Mouse (Mus musculus) urinary bladder, adult 18-20 months (tissue): ENCODE measurements around the gene Ptcd3.
A peak's percentile ranks its signal among the peaks of the same experiment; 100 is the strongest.
"Not testable (repeated sequence)": the region's sequence is repeated elsewhere in the genome, so short reads cannot be mapped to it uniquely, and the experiment has no call there.

Experiments used
- DNase-seq, 2 experiments: peaks; one replicate each; pipeline ENCODE4 v3.0.0; 2022; ENCODE audit warnings: low spot score in 2 of 2, mixed read lengths in 2 of 2

Gene Ptcd3

DNA sequence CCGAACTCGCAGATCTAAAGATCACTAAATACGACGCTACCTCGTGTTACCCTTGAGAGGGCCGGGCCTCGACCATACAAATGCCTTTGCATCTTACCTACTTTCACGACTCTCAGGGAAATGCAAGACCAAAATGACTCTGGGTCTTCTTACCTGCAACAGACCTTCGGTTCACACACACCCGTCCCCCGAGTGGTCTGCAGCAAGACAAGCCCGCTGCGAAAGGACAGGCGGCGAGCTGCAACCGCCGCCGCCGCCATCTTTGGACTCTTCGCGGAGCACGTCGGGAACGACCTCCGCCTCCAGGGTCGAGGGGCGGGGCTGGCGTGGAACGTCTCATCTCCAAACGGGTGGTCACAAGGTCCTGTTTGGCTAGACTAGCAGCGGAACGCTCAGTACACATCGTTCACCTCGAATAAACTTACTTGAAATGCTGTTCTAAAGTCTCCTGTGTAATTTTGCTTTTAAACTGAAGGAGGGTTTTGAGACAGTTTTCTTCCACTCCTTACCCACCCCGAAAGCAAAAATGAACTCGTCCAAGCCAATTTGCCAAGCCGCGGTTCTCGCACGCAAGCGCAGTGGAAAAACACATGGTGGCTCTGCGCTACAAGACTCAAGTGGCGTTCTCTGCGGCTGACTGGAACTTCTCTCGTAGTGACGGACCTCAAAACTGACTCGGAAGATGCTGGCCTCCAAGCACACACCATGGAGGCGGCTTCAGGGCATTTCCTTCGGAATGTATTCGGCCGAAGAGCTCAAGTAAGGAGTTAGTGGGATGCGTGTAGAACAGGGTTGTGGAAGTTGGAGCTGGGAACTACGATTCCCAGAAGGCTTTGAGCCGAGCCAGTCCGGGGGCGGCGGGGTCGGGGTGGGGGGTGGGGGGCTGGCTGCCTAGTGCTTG lies at the start of gene Ptcd3, which contains the start of gene Polr1a:
Gene Ptcd3 (minus strand): TSS at position 270 of the 901 bp plus-strand sequence.
Gene Polr1a (plus strand): TSS at position 573 of the 901 bp plus-strand sequence.
- DNase-seq = peak; percentile 84 to 90

DNA sequence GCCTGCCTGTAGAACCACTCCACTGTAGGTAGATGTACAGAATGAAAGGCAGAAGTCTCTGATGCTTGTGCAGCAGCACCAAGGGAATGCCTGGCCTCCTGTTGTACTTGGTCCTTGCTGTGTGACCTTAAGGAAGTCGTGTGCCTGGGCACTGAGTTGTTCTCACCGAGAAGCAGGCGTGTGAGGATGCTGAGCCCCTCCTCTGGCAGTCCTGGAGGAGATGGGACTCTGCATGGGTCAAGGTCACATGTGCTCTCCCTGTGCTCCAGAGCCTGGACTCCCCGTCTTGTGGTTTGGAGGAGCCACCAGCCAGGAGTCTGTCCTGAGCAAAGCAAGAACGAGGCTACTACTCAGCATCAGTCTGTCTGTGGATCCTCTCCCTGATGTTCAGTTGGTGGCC lies 42.6 kb upstream of the Ptcd3 start:
- no peak for DNase-seq

DNA sequence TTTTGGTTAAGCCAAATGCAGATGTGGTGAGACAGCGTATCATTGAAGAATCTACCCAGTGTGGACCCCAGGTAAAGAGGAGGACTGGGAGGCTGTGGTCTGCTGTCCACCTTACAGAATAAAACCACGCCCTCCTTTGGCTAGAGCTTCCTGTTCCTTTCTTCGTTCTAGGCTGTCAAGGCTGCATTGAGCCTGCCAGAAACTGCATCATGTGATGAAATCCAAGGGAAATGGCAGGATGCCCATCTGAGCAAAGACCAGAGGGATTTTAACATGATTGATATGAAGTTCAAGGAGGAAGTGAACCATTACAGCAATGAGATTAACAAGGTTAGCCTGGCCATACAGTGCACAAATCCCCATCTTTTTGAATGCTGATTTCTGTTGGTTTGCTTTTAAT lies 42.0 kb upstream of the Ptcd3 start:
- no peak for DNase-seq

DNA sequence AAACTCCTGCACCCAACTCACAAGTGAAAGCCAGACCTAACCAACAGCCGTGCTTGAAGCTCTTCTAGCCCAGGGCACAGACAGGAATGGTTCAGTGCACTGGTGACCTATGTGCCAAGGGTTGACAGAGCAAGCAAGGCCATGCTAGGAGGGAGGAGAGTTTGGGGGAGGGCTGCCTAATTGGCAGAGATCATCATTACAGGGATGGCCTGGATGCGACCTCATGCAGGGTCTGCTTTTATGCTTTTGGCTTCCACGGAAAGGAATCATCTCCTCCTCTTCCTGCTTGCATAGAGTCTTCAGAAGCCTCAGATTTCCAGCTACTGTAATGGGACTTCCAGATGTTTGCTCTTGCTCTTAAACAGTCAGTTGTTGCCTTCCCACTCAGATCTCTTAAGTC lies 41.2 kb upstream of the Ptcd3 start:
- no peak for DNase-seq

DNA sequence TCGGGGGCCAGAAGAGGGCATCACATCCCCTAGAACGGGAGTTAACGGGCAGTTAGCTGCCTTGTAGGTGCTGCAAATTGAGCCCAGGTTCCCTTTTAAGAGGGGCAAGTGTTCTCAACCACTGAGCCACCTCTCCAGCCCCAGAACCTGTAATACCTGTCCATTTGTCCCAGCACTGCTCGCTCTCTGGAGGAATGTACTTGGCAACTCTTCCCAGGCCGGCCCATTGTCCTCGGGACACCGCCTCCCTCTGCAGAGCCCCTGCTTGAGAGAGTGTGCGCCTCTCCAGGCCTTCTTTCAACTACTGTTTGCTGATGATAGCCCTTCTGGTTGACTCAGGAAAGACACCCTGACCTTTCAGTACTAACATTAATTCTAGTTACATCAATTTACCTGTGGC lies 37.6 kb upstream of the Ptcd3 start:
- DNase-seq = no peak

DNA sequence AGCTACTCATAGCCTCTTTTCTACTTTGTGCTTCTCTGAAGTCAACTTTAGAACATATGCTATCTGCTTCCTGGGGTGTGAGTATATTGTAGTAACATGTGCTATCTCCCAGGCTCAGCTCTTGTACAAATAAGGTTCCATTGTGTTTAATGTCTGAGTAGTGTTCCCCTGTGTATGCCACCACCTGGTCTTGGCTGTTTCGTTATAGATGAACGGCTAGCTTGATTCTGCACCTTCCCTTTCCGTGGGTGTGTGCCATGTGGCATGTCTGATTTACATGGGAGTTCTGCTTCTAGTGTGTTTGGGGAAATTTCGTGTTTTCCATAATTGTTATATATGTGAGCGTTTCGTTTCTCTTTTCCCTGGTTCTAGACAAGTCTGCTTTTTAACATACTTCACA lies 36.6 kb upstream of the Ptcd3 start:
- no peak for DNase-seq

DNA sequence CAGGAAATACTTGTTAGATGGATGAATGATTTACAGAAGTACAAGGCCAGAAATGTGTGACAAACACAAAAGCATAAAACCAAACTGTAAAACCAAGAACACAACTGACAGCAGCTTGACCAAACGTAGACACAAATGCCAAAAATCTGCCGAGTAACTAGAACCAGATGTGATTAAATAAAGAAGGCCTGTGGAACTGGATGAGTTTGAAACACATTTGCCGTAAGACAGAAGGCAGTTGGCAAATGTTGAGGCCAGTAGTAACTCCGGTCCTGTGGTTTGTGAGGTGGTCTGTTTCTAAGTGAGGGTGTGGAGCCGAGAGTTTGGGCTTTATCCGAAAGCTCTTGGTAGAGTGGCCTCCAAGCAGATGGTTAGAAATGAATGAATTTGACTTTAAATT lies 32.4 kb upstream of the Ptcd3 start:
- no peak for DNase-seq

DNA sequence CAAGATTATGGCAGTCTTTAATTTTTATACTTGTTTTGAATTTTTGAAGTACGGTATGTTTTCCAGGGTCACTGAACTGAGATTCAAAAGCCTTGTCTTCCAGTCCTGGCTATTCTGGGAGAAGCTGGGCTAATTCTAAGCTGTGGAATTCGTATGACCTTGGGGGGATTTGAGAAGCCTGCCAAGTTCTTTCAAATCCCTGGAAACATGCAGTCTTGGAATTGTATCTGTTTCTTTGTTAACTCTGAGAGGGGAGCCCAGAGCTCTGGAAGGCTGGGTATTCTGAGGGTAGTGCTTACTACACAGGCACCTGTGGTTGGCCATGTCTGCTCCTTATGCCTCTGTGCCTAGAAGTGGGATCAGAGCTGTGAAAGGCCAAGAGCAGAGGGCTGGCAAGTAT lies 27.2 kb upstream of the Ptcd3 start:
- no peak for DNase-seq

DNA sequence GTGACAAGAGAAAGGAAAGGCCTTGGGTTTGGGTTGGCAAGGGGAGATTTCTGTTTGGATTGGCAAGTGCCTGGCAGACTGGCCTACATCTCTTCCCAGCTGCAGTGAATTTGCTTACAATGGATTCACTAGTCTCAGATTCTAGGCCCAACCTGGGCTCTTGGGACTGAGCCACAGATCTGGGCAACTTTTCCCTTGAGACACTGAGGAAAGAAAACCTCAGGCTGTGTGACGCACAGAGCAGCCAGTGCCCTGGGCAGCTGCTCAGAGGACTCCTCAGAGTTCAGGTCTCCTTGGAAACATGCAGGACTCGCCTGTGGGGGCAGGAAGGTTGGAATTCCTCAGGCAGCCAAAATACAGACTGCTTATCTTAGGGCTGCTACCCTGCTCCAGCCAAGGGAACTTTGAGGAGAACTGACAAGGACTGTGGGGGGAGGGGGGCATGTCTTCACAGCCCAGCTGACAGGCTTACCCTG lies 25.6 kb upstream of the Ptcd3 start:
- DNase-seq = peak in 1 of 2 experiments; percentile 13

DNA sequence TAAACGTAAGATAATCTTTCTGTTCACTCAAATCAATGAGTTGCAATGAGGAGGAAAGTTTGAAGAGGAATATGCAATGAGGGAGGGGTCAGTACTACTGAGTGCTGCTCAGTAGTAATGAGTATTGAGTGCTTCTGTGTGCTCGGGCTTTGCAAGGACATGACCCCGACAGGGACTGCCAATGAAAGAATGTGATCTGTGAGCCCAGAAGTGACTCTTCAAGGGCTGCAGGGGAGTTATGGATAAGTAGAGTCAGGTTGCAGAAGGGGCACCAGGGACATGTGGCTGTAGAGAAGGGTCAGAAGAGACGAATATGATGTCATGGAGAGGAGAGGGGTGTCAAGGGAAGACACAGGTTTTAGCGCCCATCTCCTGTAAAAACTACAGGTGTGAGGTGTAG lies 23.8 kb upstream of the Ptcd3 start:
- DNase-seq = no peak

DNA sequence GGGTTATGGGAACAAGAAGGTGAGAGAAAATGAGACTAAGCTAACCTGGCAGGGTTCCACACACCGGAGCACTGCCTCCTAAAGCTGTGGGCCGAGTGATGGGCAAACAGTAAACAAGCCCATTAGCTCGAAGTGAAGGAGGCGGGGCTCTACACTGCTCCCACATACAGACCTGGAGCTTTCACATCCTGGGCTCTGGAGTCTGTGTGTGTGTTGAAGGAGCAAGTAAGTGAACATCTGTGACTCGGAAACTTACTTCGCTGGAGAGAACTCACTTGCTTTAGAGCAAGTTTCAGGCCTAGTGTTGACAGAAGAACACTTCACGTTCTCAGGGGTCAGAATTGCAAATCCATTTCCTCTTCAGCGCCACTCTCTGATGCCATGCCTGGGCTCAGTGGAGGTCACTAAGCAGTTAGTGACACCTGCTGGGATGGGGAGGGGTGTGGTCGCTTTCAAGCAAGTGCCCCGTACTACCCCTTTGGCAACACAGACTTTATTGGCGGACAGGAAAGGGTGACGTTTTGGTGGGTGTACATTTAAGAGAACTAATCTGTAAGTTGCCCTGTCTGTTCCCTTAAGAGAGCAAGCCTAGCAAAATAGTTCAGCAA lies 22.4 kb upstream of the Ptcd3 start:
- no peak for DNase-seq

DNA sequence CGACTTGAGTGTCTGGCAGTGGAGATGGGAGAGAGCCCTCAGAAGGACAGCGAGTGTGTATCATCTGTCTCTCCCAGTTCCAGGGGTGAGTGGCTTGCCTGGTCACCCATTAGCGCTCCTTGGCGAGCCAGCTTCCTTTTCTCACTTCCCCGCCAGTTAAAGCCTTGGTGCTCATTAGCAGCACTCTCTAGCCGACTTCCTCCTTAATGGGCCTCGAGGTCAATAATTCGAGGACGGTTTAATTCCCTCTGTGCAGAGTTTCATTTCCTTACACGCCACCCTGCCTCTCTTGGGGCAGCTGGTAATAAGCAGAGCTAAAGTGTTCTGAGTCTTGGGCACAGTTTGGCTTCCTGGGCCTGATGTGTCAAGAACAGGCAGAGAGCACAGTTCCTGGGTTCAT lies 21.5 kb upstream of the Ptcd3 start:
- DNase-seq = no peak

DNA sequence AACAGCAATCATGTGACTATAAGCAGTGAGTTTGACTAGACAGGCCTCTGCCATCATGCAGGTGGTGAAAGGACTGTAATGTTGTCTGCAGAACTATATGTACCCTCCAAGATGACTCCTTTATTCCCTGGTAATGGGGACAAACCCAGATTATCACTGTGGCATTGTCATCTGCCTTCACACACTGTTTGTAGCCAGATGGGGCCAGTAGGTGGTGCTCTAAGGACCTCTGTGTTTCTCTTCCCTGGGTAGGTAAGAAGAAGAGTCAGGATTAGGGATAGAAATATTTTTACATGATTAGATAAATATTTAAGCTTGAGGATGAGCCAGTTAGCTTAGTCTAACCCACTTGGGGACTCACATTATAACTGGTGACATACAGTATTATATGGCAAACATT lies 19.4 kb upstream of the Ptcd3 start:
- DNase-seq = peak in 1 of 2 experiments; percentile 21

DNA sequence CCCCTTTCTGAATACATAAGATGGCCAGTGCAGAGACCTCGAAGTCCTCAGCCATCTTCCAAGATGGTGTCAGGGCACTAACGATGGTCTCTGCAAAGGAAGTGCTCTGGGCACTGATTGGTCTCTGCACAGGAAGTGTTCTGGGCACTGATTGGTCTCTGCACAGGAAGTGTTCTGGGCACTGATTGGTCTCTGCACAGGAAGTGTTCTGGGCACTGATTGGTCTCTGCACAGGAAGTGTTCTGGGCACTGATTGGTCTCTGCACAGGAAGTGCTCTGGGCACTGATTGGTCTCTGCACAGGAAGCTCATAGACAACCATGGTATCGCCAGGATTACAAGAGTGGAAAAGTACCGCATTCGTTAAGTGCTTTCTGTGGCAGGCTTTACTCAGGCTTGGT lies 16.7 kb upstream of the Ptcd3 start:
- DNase-seq = not testable (repeated sequence)

DNA sequence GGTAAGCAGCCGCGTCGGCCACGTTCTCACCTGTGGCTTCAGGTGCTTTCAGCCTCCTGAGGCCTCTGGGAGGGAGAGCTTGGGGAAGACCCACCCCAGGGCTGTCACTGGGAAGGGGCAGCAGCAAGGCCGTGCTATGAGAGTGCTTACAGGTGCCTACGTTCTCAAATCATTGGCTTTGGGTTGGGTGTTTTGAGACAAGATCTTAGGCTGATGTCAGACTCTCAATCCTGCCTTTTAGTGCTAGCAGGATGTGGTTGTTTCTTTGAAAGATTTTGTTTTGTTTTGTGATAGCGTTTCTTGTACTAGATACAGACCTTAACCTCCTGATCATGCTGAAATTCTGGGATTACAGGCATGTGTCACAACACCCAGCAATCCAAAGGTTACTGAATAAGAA lies 12.2 kb upstream of the Ptcd3 start:
- DNase-seq = no peak

DNA sequence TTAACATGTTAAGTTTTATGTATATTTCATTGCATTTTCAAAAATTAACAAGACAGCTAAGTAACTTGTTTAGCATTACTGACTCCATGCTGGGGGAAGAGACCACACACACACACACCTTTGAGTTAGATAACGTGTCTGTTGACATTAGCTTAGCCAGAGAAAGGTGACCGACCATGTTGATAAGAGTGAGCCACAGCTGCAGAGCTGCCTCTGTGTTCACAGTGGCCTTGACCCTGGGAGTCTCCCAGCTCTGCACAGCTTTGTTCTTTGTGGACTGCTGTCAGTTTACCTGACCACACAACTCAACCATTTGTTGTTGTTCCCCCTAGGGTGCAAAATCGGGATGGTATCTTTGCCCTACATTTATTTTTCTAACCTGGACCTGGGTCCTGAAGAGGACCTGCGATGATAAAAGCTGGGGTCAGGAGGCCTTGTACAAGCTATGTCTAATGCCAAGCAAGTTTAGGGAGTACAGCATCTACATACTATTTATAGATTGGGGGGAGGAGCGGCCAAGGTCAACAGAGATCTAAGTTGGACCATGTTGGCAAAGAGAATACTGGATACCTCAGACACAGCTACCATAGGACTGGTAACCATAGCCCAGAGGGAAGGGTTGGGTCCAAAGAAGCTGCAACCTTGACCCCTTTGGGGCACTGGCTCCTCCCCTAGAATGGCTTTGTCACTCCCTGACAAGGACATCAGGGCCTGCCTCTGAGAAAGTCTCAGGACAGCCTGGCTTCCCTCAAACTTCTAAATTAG lies 3.3 kb upstream of the Ptcd3 start:
- no peak for DNase-seq

DNA sequence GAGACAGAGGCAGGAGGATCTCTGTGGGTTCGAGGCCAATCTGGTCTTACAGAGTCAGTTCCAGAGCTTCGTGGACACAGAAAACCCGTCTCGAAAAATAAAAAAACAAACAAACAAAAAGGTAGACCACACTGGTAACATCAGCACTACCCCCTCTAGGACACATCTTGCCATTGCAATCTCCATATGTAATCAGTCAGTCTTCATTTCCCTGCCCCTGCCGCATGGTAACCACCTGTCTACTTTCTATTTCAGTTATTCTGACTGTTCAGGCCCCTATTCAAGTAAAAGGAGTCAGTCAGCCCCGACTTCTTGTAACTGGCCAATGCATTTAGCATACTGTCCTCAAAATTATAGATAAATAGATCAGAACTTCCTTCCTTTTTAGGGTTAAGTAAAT lies 1.3 kb upstream of the Ptcd3 start:
- no peak for DNase-seq

DNA sequence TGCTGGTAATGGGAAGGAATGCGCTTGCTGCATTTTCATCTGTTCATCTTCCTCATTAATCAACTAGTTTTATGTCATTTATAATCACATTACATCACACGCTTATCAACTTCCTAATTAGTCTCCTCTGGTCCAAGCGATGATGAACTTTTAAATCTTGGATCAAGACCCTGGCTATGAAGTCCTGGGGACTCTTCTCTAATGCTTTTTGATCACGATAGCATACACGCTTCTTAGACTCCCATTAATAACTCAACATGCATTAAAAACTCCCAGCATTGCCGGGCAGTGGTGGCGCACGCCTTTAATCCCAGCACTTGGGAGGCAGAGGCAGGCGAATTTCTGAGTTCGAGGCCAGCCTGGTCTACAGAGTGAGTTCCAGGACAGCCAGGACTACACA lies 834 bp upstream of the Ptcd3 start:
- DNase-seq = no peak

DNA sequence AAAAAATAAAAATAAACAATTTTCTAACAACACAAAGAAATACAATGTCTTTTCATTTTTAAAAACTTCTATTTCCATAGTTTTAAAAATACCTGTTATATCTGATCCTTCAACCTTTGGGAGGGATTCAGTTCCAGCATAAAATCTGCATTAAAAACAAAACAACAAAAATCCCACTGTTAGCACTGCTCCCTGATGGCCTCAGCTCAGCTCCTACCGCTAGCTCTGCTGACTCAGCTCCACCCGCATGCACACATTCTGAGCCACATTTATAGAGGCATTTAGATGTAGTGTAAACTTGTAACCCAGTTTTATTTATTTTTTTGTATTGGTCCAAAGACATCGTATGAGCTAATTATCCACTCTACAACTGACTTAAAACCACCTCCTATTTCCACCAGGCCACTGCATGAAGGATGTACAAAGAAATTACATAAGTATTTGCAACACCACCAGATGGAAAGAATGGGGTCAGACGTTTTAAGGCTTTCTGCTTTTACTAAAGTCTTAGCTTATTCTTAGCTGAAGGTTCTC lies 781 bp downstream of the Ptcd3 start:
- DNase-seq = no peak

DNA sequence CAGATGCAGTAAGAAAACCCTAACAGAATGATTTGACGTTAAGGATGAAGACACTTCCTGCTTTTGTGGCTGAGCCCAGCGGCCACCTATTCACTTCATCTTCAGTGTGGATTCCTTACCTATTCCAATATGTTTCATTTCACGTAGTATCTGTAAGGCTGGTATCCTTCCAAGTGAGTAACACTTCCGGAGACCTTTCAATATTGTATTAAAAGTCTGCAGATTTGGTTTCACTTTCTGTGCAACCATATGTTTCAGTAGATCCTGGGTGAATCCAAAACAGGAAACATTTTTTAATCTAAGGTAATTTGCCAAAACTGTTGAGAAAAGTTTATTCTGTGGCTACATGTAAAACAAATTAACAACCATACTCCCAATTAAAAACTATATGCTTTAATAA lies 15.3 kb downstream of the Ptcd3 start:
- DNase-seq = no peak

DNA sequence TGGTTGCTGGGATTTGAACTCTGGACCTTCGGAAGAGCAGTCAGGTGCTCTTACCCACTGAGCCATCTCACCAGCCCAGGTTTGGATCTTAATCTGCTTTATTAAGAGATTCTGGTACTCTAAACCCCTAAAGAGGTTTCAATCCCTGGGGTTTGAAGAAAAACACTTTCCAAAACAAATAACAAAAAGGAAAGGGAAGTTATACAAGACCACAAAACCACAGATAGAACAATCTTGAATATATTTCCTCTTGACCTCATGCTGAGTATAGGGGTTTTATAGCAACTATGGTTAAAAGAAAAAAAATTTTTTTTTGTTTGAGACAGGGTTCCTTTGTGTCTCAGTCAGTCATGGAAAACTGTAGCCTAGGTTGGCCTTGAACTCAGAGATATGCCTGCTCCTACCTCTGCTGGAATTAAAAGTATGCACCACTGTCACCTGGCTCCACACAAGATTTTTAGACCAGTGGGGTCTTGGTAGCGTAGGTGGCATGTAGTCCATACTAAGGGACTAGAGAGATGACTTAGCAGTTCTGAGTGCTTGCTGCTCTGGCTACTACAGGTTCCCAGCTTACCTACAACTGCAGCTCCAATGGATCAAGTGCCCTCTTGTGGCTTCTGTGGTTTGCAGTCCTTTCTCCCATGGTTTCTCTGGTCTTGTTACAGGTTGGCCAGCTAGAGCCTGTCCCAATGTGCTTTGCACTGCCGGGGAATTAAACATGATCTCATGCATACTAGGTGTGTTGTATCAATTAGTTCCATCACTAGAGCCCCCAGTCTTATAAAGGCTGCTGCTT lies 30.4 kb downstream of the Ptcd3 start:
- DNase-seq = no peak
